Mouse (Mus musculus) heart, postnatal 0 days (tissue): ENCODE measurements around the gene Col4a3bp.

Experiments used
- CTCF ChIP-seq: IDR thresholded peaks from 2 replicates; pipeline ENCODE4 v1.5.1; 2016; ENCODE audit warnings: antibody characterized with exemption, control low read depth, low read depth
- EP300 ChIP-seq: IDR thresholded peaks from 2 replicates; pipeline ENCODE4 v1.6.1; 2016; ENCODE audit warnings: antibody characterized with exemption, low read depth

GRCm38 (mm10) chr13:96660095-96660860 lies 117.9 kb downstream of the Col4a3bp start:
- TF ChIP-seq CTCF (no peak), EP300 (no peak)
